Mouse (Mus musculus) c-Kit-positive CD71-positive TER-119-positive erythroid progenitor cells, embryonic 14.5 days (primary cell): Measurements from ENCODE around the gene C1qtnf4.

ENCODE experiments used
- DNase-seq: peaks from one replicate; pipeline ENCODE4 v3.0.0-alpha.2; 2013; ENCODE audit warnings: low spot score

Gene C1qtnf4

GRCm38 (mm10) chr2:90932273-90932672 lies 46.6 kb downstream of the C1qtnf4 start:
- no peak for DNase-seq

GRCm38 (mm10) chr2:90938362-90938761 lies 52.7 kb downstream of the C1qtnf4 start:
- no peak for DNase-seq

- no peak for DNase-seq
These were observed 54.1 kb downstream of the C1qtnf4 start for GRCm38 (mm10) chr2:90939750-90940149.
